ENCODE assay signal across 8 mouse cellular contexts in the genomic region with DNA sequence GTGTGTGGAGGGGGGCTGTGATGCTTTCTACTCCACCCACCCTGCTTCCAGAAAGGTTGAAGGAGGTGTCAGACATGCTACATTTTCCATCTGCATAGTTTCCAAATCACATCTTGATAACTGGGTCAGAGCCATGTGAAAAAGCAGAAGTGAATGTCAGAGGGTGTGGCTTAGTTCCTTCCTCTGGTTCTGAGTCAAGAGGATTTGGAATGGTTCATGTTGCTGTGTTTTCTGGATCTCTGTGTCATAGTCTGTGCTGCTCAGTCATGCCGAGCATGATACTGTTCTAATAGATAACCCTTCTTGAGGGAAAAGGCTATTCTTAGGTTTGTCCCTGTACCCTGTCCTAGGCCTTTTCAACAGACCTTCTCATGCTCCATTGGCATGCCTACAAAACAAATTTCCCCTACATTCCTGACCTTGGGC. TPM values are rescaled to one million over a fixed set of nuclear protein-coding genes. Genes with fewer than 3 reads are reported as not detected.
DNase-seq lines count a peak whose midpoint lies in the region; ATAC-seq and TF ChIP-seq lines count a peak whose summit lies in the region.

No protein-coding gene starts in this region.

- no peak for TF ChIP-seq CTCF in cortical plate, adult 2 months (IDR thresholded peaks at IDR 0.05; ENCODE audit: extremely low read depth, insufficient read depth, low read length)
- no peak for TF ChIP-seq CTCF in kidney, postnatal 0 days (IDR thresholded peaks at IDR 0.05; ENCODE audit: low read depth)
- no peak for TF ChIP-seq CTCF in thymus, adult 2 months (IDR thresholded peaks at IDR 0.05; ENCODE audit: borderline replicate concordance, control insufficient read depth, extremely low read depth, insufficient read depth, low read length, poor library complexity)

- peak overlapping the region; percentile 80; the same call in 1 of the 2 replicates for H3K27ac ChIP-seq in cortical plate, adult 2 months (ENCODE audit: insufficient read depth, low read length)
- H3K27ac ChIP-seq in kidney, postnatal 0 days, result peak overlapping the region; percentile 77
- H3K27ac ChIP-seq in thymus, adult 2 months (ENCODE audit: control insufficient read depth, insufficient read depth, low read length), result no peak overlapping the region

- no peaks in the 10 kb centered on the region for H3K36me3 ChIP-seq in kidney, postnatal 0 days (ENCODE audit: insufficient read depth, low read length)
- H3K36me3 ChIP-seq in thymus, adult 2 months (ENCODE audit: control insufficient read depth, insufficient read depth, low read length), result no peaks in the 10 kb centered on the region

- H3K4me2 ChIP-seq in kidney, postnatal 0 days (ENCODE audit: low read length), result no peak overlapping the region

- H3K9me3 ChIP-seq in kidney, postnatal 0 days (replicated peaks; ENCODE audit: low read length), result no peaks in the 10 kb centered on the region

- no peak overlapping the region for H3K4me3 ChIP-seq in cortical plate, adult 2 months (ENCODE audit: insufficient read depth, low read length)
- no peak overlapping the region for H3K4me3 ChIP-seq in kidney, postnatal 0 days (replicated peaks; ENCODE audit: low read depth, low read length)
- H3K4me3 ChIP-seq in thymus, adult 2 months (ENCODE audit: control insufficient read depth, insufficient read depth, low read length), result no peak overlapping the region

- H3K4me1 ChIP-seq in cortical plate, adult 2 months (ENCODE audit: control insufficient read depth, insufficient read depth, low read length), result peaks cover 7% of the 10 kb centered on the region; the same call in 1 of the 2 replicates
- 0 out of 2 replicates have a peak, but pooled peaks cover 6% of the 10 kb centered on the region for H3K4me1 ChIP-seq in kidney, postnatal 0 days (replicated peaks; ENCODE audit: insufficient read depth, low read length)
- H3K4me1 ChIP-seq in thymus, adult 2 months (replicated peaks; ENCODE audit: control insufficient read depth, insufficient read depth, low read length), result no peaks in the 10 kb centered on the region; the same call in 1 of the 2 replicates

- DNase-seq in frontal cortex, postnatal 14 days (ENCODE audit: low spot score in 2 of 2), result no peak
- peak; percentile 91 for DNase-seq in 416B (ENCODE audit: low read depth)
- DNase-seq in kidney, postnatal 0 days (ENCODE audit: low spot score), result peak; percentile 66
- no peak for DNase-seq in thymus, adult 2 months
- no peak for DNase-seq in retina, postnatal 1 day

- ATAC-seq in frontal cortex, adult (ENCODE audit: low TSS enrichment), result peak; percentile 65
- 0 out of 2 replicates have a peak, but pooled peaks have one; percentile 10 for ATAC-seq in kidney, postnatal 0 days (replicated peaks; ENCODE audit: low FRiP score, low read depth)
- no peak for ATAC-seq in inflammation-experienced regulatory T-cells, adult 6 months

- TF ChIP-seq POLR2A in cortical plate, adult 2 months (IDR thresholded peaks at IDR 0.05; ENCODE audit: extremely low read depth, insufficient read depth, low read length), result no peak
- TF ChIP-seq POLR2A in thymus, adult 2 months (IDR thresholded peaks at IDR 0.05; ENCODE audit: control insufficient read depth, extremely low read depth, insufficient read depth, low read length, poor library complexity), result no peak

- WGBS in kidney, postnatal 0 days, result 45% methylated on average over 1 of the region's 1 CpGs
- WGBS in thymus, adult 2 months, result 50% methylated on average over 1 of the region's 1 CpGs

- H3K9ac ChIP-seq in kidney, postnatal 0 days (ENCODE audit: low read depth, low read length), result no peak overlapping the region

- no peaks in the 10 kb centered on the region for H3K27me3 ChIP-seq in kidney, postnatal 0 days (ENCODE audit: insufficient read depth, low read length)
- H3K27me3 ChIP-seq in thymus, adult 2 months (ENCODE audit: control insufficient read depth, insufficient read depth, low read length), result no peaks in the 10 kb centered on the region

RNA-seq across cellular contexts. Expression of a gene that starts 50.4 kb away (rescaled TPM):
- 5.8 TPM in 2 replicates for polyA plus RNA-seq in cortical plate, adult 2 months (2012; rRNA removed)
- 2.3 and 2.9 TPM in 2 replicates for polyA plus RNA-seq in kidney, postnatal 0 days (2015; fragmentation: Nextera tagmentation; extraction: Ambion mirVana)
- 1 to 10 TPM; 2.3 to 4.8 (median 2.4) TPM for polyA plus RNA-seq in inflammation-experienced regulatory T-cells, adult 6 months (2017; shearing (Covaris generic))
- polyA plus RNA-seq in thymus, adult 2 months (2012; rRNA removed), result 1.9 and 2.0 TPM in 2 replicates

Comparison
In these comparisons a context has a peak if more than half of its experiments do, and no peak if none do; other contexts are left out.
1. DNase-seq: peak in 416B (single experiment) and kidney, postnatal 0 days (single experiment); none in frontal cortex, postnatal 14 days (0 of 2), thymus, adult 2 months (single experiment) and retina, postnatal 1 day (single experiment).